Mouse (Mus musculus): ENCODE results near the gene Tamm41.
A peak's percentile ranks its signal among the peaks of the same experiment; 100 is the strongest.

The Tamm41 gene

DNA sequence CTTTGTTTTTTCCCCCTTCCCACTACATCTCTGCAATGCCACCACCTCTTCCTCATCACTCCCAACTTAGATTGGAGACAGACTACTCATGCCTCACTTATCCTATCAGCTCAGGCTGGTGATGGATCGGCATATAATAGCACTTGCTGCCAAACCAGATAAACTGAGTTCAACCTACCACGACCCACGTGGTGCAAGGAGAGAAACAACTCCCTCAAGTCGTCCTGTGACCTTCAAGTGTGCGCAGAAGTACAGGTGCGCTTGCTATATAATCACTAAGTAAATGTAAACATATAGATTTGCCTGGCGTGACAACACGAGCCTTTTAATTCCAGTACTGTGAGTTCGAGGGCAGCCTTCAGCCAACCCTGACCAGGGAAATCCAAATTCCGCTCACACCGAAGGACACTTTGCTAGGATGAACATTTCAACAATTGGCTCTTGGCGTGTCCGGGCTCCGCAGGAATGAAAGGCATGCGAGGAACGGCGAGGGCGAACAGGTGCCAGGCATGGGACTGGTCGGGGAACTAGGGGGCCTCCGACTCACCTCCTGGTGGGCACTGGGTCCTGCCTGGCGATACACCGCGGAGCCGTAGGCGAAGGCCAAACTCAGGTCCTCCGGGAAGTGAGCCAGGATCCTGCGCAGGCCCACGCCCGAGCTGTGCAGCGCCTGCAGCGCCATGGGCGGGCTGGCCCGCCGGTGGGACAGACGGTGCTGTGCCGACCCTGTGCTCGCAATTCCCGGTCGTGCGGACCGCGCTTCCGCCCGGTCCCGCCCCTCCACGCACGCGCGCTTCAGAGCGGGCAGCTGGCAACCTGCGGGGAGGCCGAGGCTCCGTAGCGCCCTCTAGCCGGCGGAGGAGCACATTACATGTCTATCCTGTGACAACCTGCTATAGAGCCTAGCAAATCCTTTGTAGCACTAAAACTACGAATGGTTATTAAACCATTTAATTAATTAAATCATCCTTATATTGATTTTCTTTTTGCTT, at the start of gene Tamm41:
Tamm41 (minus strand) TSS at position 774 of the 992 bp plus-strand sequence.
- DNase-seq (ENCODE audit: low spot score) = peak; percentile 66

DNA sequence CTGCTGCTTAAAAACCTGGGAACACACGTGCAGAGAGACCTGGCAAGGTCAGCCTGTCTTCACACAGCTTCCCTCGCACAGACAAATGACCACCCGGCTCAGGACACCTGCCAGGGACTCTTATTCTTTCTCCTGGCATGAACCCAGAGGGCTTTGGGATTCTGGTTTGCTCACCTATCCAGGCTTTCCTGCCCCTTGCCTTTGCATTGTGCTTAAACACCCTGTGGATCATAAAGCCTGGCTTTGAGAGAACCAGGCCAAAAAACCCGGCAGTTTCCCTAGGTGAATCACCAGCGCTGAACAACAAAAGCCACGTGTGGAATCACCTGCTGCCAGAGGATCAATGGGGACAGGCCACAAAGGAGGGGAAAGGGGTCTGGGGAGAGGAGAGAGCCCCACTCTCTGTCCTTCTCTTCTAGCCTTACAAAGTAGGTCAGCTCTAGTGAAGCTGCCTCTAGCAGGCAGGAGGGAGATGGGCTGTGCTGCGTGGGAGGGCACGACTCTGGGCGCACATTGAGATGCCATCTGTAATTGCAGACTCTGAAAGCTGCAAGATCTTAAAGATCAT, 47.7 kb upstream of the Tamm41 start:
- DNase-seq (ENCODE audit: low spot score) = no peak

DNA sequence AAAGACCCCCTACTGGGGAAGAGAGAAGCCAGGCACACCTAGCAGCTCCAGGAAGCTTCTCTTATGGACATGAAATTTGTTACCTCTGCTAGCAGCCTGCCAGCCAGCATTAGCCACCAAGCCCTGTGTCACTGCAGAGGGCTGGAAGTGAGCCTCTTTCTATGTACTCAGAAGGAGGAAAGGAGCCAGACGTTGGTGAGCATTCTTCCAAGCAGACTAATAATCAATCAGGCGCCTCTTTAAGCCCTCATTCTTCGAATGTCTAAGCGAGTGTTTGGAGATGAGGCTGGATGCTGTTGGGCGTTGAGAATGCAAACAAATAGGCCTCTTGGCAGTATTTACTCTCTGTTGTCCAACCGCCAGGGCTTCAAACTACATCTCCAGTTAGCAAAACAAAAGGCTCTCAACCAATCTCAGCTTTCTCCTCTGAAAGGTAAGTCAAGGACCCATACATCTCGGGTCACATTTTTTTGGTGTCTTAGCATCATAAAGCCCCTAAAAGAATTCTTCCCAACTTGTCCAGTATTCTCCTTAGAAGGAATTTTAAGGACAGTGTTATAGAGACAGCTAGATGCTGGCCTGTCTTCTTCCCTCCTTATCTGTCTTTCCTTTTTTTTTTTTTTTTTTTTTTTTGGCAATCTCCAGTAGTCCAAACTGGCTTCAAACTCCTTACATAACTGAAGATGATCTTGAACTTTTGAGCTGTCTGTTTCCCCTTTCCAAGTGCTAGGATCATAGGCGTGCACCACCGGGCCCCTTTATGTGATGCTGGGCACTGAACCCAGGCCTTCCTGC, 39.3 kb upstream of the Tamm41 start:
- DNase-seq (ENCODE audit: low spot score) = no peak

DNA sequence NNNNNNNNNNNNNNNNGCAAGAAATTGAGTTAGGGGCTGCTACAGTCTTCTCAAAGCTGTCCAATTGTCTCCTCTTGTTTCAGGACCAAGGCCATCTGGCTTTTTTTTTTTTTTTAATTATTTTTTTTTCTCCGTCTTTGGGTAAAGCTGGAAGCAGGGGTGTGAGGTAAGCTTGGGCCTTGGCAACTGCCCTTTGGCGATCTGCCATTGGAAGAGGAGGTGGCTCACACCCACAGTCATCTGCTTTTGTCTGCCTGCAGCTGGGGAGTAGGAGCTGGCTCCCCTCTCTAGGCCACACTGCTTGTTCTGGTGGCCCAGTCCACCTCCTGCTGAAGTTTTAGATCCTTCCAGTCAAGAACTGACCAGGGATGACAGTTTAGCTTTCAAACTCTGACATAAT, 34.3 kb upstream of the Tamm41 start:
- DNase-seq (ENCODE audit: low spot score) = peak; percentile 22

DNA sequence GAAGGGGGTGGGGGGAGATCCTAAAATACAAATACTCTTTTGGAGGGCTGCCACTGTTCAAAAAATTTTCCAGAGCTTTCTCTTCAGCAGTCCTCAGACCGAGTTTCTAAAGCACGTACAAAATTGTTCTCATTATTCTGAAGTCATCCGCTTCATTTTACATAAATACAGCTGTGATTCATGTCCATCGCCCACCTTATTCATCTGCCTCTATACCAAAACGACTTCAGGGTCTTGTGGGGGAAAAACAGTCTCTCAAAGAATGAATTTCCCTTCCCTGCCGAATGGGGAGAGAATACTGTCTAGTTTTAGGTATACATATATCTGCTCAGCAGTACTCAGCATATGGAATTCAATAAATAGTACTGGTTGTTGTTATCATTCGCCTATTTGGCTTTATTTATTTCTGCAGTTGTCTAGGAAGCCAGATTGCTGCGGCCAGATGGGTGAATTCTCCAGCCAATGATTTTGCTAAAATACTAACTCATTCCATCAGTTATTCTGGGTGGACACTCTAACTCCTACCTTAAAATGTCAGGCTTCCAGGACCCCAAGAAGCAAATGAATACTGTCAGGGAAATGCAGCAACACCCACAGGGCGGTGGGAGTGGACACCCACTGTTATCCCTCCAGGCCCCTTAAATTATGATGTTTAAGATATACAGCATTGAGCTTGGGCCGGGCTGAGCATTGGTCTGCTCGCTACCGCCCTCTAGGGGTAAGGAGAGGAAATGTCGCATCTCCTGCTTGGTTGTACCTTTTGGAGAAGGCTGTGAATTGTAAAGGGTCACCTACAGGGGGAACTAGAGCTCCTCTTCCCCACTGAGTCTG, 27.9 kb upstream of the Tamm41 start:
- DNase-seq (ENCODE audit: low spot score) = no peak

DNA sequence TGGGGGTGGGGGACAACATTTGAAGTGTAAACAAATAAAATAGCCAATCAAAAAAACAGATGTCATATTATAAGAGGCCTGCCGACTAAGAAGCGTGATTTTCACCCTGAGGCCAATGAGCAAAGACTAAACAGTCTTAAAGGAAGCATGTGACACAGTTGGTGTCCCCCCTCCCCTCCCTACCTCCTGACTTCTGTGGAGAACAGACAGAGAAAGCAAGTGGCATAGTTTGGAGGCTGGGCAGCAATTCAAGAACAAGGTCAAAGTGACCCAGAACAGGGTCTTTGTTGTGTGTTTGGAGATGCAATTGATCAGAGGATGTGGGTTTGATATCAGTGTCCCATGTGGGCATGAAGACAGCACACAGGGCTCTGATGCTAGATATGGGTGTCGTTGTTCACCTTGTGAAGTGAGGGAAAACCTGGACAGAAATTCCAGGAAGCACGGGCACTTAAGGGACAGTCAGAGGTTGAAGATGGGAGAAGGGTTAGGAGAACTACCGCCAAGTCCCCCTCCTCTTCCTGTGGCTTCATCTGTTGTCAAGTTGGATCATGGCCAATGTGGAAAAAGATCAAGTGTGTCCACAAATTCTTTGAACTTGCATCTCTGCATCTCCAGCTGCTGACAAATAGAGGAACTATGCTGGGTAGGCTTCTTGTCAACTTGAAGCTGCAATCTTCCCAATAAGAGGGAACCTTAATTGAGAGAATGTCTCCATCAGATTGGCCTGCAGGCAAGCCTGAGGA, 25.1 kb upstream of the Tamm41 start:
- peak; percentile 17 for DNase-seq (ENCODE audit: low spot score)

DNA sequence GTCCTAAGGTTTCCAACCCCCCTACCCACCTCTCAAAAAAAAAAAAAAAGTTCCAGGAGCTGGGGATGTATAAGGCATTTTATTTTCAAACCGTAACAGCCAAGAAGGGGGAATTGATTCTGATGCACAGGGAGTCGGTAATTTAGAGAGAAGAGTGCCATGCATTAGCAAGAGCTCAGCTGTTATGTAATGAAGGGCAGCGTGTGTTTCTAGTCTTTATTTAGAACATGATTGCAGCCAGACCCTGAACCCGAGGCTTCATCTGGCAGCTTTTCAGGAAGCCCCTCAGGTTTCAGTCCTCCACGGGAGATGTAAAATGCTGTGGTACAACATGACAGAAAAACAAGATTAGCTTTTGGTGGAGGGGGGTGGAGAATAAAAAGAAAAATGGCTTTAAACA, 21.6 kb upstream of the Tamm41 start:
- no peak for DNase-seq (ENCODE audit: low spot score)

DNA sequence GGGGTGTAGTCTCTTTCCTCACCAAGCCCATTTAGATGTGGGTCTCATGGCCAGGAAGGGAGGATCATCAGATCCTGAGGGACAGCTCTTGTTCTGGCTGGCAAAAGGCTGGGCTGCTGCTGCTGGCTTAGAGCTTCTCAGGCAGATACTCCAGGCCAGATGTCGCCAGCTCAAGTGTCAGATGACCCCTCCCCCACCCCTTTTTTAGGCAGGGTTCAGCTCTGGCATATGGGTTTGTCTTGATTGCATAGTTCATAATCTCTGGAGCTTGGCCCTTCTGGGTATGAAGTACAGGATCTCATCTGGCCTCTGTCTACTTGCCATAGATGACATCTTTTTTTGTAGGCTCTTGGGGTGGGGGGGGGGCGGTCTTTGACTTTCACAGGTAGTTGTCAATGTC, 19.0 kb upstream of the Tamm41 start:
- no peak for DNase-seq (ENCODE audit: low spot score)

DNA sequence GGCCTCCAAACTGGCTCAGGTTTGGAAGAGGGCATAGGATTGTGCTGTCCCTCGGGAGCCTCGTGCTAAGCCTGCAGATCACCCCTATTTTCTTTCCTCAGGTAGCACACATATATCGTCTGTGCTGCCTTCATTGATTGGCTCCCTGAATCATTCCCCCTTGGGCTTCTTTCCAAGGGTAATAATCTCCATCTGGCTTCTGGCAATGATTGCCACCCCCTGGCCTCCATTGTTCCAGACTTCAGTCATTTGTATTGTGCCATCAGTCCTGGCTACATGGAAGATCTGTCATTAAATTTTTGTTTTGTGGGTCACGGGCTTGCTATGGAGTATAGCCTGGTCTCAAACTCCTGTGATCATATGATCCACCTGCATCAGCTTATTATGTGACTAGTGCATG, 17.8 kb upstream of the Tamm41 start:
- DNase-seq (ENCODE audit: low spot score) = no peak

DNA sequence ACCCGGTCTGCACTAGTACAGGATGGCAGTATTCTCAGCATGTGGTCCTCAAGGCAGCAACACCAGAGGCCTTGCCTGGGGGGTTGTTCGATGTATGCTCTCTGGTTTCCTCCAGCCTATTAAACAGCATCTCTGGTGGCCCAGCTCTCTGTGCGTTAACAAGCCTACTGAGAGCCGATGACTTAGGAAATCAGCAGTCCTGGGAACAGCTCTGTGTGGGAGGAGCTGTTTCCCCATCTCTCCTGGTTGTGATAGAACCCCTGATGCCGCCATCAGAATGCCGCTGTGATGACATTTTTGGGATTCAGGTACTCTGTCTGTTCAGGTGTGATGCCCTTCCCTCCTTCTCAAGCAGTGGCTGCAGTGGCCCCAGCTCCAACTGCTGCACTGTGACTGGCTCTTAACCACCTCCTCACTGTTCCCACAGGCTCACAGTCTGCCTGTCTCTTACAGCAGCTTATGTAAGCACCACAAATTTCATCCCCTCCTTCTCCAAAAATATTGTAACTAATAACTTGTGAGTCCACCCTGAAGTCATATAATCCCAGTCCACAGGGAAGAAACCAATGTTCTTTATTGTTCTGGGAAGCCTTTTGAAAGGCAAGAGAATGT, 14.0 kb upstream of the Tamm41 start:
- no peak for DNase-seq (ENCODE audit: low spot score)

DNA sequence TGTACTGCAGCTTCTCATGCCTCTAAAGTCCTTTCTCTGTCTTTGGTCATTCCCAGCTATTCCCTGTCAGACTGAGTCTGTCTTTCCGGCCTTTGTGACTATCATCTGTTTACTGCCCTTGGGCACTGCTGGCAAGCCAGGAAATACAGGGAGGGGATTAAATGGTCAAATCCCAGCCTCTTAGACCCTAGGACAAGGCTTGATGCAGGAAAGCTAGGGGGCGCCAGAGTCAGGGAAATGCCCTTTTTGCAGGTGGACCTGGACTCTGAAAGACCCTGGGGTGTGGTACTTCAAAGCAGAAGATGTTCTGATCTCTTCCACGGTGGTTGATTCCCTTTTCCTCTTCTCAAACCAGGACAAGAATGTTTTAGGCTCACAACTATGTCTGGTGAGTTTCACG, 11.3 kb upstream of the Tamm41 start:
- no peak for DNase-seq (ENCODE audit: low spot score)

DNA sequence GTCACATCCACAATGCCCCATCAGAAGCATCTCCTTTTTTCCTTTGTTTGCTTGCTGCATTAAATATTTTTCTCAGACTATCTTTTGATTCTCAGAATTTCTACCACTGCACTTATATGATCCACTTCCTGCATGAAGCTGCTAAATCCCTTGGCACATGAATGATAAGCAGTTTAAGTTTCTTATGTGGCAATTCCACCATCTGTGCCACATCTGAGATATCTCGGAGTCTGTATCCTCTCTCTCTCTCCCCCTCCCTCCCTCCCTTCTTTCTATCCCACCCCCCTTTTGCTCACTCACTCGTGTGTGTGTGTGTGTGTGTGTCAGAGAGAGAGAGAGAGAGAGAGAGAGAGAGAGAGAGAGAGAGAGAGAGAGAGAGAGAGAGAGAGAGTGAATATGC, 10.1 kb upstream of the Tamm41 start:
- no peak for DNase-seq (ENCODE audit: low spot score)

DNA sequence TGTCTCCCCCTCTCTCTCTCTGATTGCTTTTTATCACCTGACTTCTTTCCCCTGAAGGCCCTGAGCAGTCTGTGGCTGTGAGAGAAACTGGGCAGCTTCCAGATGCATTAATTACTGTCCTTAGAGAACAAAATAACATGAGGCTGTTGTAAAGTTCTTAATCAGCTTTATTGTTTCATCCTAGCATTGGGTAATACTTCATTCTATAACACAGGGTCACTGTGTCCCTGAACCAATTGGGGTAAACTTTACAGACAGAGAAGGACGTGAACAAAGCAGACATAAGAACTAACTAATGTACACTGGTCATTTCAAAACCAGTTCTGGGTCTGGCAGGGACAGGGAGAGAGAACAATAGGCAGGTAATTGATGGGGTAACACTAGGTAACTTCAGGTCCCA, 8.4 kb upstream of the Tamm41 start:
- no peak for DNase-seq (ENCODE audit: low spot score)

DNA sequence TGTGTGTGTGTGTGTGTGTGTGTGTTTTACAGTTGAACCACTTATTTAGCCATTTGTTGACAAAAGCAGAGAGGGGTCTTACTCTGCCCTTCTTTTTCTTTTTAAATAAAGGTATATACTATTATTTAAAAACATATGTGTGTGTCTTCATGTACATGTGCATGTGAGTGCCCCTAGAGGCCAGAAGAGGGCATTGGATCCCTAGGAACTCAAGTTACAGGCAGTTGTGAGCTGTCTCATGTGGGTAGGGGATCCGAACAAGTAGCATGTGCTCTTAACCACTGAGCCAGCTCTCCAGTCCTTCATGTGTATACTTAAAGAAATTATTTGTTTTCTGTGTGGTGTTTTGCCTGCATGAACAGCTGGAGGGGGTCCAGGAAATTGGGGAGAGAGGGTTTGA, 7.0 kb upstream of the Tamm41 start:
- no peak for DNase-seq (ENCODE audit: low spot score)

DNA sequence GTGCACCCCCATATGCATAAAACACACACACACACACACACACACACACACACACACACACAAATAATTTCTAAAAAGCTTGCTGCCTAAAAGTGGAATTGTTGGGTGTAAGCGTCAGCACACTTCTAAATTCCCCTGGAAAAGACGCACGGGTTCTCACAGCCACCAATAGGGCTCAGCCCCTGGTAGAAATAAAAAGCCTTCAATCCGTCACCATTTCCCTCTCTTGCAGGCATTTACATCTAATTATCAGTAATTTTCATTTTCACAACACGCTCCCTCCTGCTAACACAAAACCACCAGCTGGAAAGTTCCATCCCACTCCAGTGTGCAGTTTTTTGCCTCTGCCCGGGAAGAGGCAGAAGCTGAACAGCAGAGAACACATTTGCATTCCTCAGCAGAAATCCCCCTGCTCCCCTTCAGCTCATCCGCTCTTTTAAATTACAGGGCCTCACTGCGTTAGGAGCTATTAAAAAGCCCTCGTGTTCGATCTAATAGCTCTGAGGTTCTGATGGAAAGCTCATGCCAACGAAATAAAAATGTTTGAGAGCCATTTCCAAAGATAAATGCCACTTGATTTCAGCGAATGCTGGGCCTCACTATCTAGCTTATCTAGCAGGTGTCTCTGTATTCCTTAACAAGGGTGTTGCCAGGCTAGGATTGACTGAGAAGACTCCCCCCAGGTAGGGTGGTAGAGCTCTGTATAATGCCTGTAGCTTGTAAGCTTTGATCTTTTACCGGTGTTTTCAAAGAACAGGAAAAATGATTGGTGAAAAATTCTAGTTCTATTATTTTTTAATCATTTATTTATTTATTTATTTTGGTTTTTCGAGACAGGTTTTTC, 6.2 kb upstream of the Tamm41 start:
- no peak for DNase-seq (ENCODE audit: low spot score)

DNA sequence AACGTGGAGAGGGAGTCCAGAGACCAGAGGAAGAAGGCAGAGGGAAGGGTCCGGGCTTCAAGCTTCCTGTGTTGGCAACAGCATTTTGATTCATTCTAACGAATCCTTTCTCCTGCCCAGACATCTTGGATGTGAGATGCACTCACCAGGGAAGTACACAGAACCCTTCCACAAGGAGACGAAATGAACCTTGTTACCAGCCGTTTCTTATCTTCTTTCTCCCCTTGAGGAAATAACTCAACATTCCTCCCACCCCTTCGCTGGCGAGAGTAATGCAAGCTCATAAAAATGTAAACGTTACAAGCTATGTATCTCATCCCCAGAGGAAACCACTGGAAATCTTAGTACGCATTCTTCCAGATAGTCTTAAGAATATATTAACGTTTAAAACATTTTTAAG, 4.9 kb upstream of the Tamm41 start:
- DNase-seq (ENCODE audit: low spot score) = no peak

DNA sequence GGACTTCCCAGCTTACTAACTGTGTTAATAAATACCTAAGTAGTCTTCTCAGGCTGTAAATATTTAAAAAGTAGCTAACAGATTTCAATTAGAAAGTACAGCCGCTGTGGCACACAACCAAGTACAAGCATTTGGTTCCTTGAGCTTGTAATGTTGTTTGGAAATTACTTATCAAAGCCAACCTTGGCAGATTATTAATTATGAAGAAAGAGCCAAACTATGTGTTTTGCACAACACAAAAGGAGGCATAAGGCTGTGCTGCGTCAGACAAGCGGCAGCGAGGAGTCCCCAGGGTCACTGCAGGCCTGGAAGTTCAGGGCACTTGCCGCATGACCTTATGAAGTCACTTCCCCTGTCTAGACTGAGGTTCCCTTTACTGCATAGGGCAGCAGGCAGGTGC, 4.2 kb downstream of the Tamm41 start:
- no peak for DNase-seq (ENCODE audit: low spot score)

DNA sequence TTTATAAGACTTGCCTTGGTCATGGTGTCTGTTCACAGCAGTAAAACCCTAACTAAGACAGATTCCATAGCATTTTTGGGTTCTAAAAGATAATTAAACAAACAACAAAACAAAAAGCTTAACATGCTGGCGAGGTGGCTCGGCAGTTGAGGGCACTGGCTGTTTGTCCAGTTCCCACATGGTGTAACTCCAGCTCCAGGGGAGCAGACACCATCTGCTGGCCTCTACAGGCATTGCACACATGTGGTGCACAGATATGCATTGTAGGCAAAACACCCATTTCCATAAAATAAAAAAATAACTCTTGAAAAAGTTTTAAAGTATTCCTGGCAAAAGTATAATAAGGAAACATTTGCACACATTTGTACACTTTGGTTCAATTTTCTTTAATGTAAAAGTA, 7.6 kb downstream of the Tamm41 start:
- DNase-seq (ENCODE audit: low spot score) = no peak

DNA sequence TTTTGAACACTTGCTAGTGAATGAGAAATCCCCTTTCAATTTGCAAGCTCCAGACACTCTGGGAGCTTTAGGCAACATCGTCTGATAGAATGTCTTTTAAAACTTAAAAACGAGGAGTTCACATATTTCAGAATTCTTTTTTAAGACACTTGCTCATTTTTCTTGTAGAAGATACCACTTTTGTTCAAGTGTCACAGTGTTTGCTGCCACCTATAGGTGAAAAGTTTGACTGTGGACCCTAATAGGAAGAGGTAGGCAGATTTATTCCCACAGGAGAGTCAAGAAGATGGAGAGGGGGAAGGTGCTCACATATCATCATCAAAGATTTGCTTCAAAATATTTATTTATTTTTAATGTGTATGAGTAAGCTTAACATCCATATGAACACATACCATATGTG, 8.4 kb downstream of the Tamm41 start:
- no peak for DNase-seq (ENCODE audit: low spot score)

DNA sequence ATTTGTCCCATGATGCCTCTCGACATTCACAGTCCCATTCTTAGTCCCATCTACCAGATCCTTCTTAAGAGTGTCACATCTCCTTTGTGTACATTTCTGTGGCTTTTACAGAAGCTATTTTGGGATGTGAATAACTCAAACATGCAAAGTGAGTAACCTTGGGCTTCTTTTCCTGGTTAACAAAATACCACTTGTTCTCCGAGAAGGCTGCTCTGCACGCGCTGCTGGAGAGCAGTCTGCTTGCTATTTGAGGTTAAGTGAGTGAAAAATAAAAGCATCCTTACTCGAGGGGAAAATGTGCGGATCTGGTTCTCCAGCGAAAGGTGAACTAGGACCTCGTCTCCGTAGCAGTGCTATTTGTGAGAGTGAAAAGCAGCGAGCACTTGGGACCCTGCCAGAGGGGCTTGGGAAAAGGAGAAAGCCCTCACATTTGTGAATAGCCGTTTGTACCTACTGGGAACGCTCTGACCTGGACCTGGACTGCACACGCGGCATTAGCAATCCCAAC, 10.1 kb downstream of the Tamm41 start:
- DNase-seq (ENCODE audit: low spot score) = no peak

Measured in ovary, adult 18-20 months (tissue).